Mouse (Mus musculus): ENCODE measurements around the gene Olfr652. TPM values are rescaled to one million over a fixed set of nuclear protein-coding genes. Genes with fewer than 3 reads are reported as not detected.

The Olfr652 gene
- not detected for total RNA-seq (2023)

GRCm38 (mm10) chr7:104560601-104561000 lies at the start of gene Olfr652:
TSS of gene Olfr652 (plus strand) at chr7:104560901.

DNA sequence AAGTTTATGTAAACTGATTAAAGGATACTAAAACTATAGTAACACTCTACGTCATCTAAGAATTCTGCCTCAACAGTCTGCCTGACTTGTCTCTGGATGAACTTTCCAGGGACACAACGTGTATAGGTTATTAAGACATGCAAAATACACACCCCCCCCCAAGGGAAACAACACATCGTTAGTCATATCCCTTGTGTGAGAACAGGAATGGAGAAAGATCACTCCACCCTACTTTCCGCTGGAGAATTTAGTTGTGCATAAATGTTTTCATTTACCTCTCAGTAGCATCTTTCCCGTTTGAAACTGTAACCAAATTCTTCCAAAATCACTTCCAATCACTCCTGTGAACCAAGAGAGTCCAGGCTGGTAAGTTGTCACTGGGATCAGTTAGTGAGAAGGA lies 10.9 kb upstream of the Olfr652 start, which contains the start of gene Olfr651:
TSS of gene Olfr651 (plus strand) at position 301 of the 400 bp plus-strand sequence.

DNA sequence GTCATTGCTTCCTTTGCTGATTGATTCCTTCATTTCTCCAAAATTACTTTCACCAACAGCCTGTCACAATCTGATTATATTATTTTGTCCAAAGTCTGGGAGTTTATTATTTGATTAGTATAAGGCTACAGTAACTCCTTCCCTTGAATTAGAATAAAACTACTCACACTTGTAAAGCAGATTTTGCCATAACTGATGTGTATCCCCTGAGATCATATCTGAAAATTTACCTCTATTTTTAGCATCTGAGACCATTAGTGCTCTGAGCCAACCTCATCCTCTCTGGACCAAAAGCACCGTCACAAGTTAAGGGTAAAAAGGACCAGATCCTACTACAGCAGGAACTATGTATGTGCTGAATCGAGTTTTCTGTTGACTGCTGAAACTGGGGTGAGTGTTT lies 16.3 kb downstream of the Olfr652 start, which contains the start of gene Olfr653:
TSS of gene Olfr653 (plus strand) at position 301 of the 400 bp plus-strand sequence.

DNA sequence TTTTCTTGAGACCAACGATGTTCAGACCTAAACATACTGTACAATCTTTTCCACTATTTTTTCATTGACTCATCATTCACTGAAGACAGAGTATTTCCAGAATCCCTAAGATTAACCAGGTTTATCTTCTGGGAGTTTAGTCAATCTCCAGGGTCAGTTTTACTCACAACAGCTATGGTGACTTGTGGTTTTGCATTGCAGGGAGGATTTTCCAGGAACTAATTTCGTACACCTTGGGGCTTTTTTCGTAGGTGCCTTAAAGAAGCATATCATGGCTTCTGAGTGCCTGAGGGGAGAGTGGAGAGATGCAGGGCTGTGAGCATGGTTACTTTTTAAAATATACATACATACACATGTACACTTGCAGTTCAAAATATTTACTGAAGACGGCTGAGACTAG lies 26.0 kb downstream of the Olfr652 start, which contains the start of gene Olfr654:
TSS of gene Olfr654 (plus strand) at position 301 of the 400 bp plus-strand sequence.

DNA sequence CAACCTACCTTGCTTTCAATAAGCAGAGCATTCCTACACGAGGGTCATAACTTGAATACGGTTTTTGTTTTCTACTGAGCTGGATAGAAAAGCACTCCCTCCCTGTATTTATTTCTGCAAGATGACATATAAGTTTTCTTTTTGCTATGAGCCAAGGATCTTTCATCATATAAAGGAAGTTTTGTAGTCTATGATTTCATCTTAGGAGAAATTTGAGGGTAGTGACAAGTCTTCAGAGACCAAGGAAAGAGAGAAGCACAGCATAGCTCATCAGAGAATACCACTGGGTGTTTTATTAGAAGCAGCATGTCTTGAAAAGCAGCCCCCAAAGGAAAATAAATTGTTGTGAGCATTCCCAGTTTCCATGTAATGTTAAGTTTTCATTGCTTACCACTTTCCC lies 41.0 kb downstream of the Olfr652 start, which contains the start of gene Olfr655:
TSS of gene Olfr655 (minus strand) at position 101 of the 400 bp plus-strand sequence.

DNA sequence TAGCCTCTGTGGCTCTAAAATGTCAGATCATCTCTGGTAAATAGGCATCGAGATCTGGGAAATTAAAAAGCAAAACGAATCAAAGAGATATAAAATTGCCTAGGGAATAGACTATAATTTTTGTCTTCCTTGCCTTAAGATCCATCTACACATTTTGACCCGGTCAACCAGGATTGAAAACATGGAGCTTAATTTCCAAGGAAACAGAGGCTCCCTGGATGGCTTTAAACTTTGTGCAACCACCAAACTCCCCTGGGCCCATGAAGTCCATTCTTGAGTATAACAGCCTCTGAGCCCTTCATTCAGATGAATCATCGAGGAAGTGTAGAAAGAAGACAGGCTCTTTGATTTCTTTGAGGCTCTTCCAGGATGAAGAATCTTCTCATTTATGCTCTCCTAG lies 53.0 kb downstream of the Olfr652 start, which contains the start of gene Olfr656:
TSS of gene Olfr656 (plus strand) at position 301 of the 400 bp plus-strand sequence.

Other genes with a start within 250 kb of the Olfr652 start
- 100 to 1,000 TPM; 121 to 151 TPM for gene Trim12a, start 245.4 kb upstream of the Olfr652 start, total RNA-seq (2023)
- 1 to 10 TPM; 3.5 to 4.3 TPM for gene Trim34b, start 231.4 kb upstream of the Olfr652 start, total RNA-seq (2023)
- gene Trim12c, start 207.5 kb upstream of the Olfr652 start, total RNA-seq (2023), result 10 to 100 TPM; 52.0 to 65.2 TPM
- 10 to 100 TPM; 27.6 to 36.8 TPM for gene Trim30b, start 191.0 kb upstream of the Olfr652 start, total RNA-seq (2023)
- gene Trim30c, start 160.1 kb upstream of the Olfr652 start, total RNA-seq (2023), result 1 to 10 TPM; 4.2 to 7.4 TPM
- gene Trim30a, start 95.7 kb upstream of the Olfr652 start, total RNA-seq (2023), result 100 to 1,000 TPM in 1 of 2 experiments, 10 to 100 TPM in 1; 79.4 to 109 TPM
- gene Trim30d, start 53.1 kb upstream of the Olfr652 start, total RNA-seq (2023), result 10 to 100 TPM; 16.1 to 30.2 TPM
- not detected for gene Olfr651, start 10.8 kb upstream of the Olfr652 start, total RNA-seq (2023)
- not detected for gene Olfr653, start 16.4 kb downstream of the Olfr652 start, total RNA-seq (2023)
- gene Olfr654, start 26.1 kb downstream of the Olfr652 start, total RNA-seq (2023), result not detected
- gene Olfr655, start 40.9 kb downstream of the Olfr652 start, total RNA-seq (2023), result not detected
- under 1 TPM; 0.12 TPM for gene Olfr656, start 53.1 kb downstream of the Olfr652 start, total RNA-seq (2023)
- not detected for gene Olfr657, start 63.9 kb downstream of the Olfr652 start, total RNA-seq (2023)
- gene Olfr658, start 86.4 kb downstream of the Olfr652 start, total RNA-seq (2023), result not detected
- gene Olfr659, start 105.9 kb downstream of the Olfr652 start, total RNA-seq (2023), result not detected
- not detected for gene Olfr661, start 125.6 kb downstream of the Olfr652 start, total RNA-seq (2023)
- gene Usp17le, start 216.6 kb downstream of the Olfr652 start, total RNA-seq (2023), result not detected